Mouse (Mus musculus) erythroblast, embryonic 14.5 days (primary cell): ENCODE data around the gene Fezf1. TPM values are rescaled to one million over a fixed set of nuclear protein-coding genes. Genes with fewer than 3 reads are reported as not detected.

Source experiments
- H3K27me3 ChIP-seq: 2 replicates; pipeline ENCODE4 v1.6.1; 2012; ENCODE audit warnings: inconsistent platforms; ENCODE audit not compliant: control insufficient read depth
- H3K36me3 ChIP-seq: 2 replicates; pipeline ENCODE4 v1.6.1; 2012; ENCODE audit warnings: mild to moderate bottlenecking, inconsistent platforms; ENCODE audit not compliant: control insufficient read depth
- H3K4me1 ChIP-seq: 2 replicates; pipeline ENCODE4 v1.6.1; 2012; ENCODE audit warnings: inconsistent platforms; ENCODE audit not compliant: control insufficient read depth
- H3K4me3 ChIP-seq: replicated peaks from 2 replicates; pipeline ENCODE3; 2012; ENCODE audit warnings: moderate library complexity, mild to moderate bottlenecking, inconsistent platforms
- H3K9me3 ChIP-seq: 2 replicates; pipeline ENCODE4 v1.6.1; 2012; ENCODE audit warnings: low read length, inconsistent platforms, mixed read lengths; ENCODE audit not compliant: control insufficient read depth
- GATA1 ChIP-seq: IDR thresholded peaks from 2 replicates; pipeline ENCODE4 v1.6.1; 2012; ENCODE audit warnings: low read length, inconsistent platforms, mixed read lengths
- TAL1 ChIP-seq: IDR thresholded peaks from 3 replicates; pipeline ENCODE4 v1.6.1; 2012; ENCODE audit warnings: low read length, inconsistent platforms, mixed read lengths
- polyA plus RNA-seq: library from polyadenylated mRNA; stranded (reverse); fragments of >175 nt; gene quantifications from 2 replicates; pipeline ENCODE4 v1.2.3, GENCODE M21; 2012

The Fezf1 gene
- polyA plus RNA-seq, 1 experiment: not detected

- H3K27me3 ChIP-seq: peaks cover 97% of the 10 kb centered on the region
- TF ChIP-seq GATA1 (no peak), TAL1 (no peak)
- H3K4me3 ChIP-seq: no peak overlapping the region
- no peaks in the 10 kb centered on the region for H3K4me1 ChIP-seq
- no peaks in the 10 kb centered on the region for H3K36me3 ChIP-seq
- H3K9me3 ChIP-seq: peaks cover 8% of the 10 kb centered on the region; the same call in 1 of the 2 replicates
Measured at GRCm38 (mm10) chr6:23249616-23250287, 1.6 kb upstream of the Fezf1 start.

- TF ChIP-seq GATA1 (no peak), TAL1 (no peak)
- peaks cover 97% of the 10 kb centered on the region for H3K27me3 ChIP-seq
- peaks cover 8% of the 10 kb centered on the region; the same call in 1 of the 2 replicates for H3K9me3 ChIP-seq
- H3K4me3 ChIP-seq: no peak overlapping the region
- no peaks in the 10 kb centered on the region for H3K4me1 ChIP-seq
- no peaks in the 10 kb centered on the region for H3K36me3 ChIP-seq
Measured at GRCm38 (mm10) chr6:23249053-23249401, 865 bp upstream of the Fezf1 start.

- TF ChIP-seq TAL1 (no peak), GATA1 (no peak)
- peaks cover 4% of the 10 kb centered on the region; the same call in 1 of the 2 replicates for H3K9me3 ChIP-seq
- no peak overlapping the region for H3K4me3 ChIP-seq
- peaks cover 97% of the 10 kb centered on the region for H3K27me3 ChIP-seq
- no peaks in the 10 kb centered on the region for H3K4me1 ChIP-seq
- H3K36me3 ChIP-seq: no peaks in the 10 kb centered on the region
Measured at GRCm38 (mm10) chr6:23247512-23248312, 450 bp downstream of the Fezf1 start.

GRCm38 (mm10) chr6:23246790-23247511, 1.2 kb downstream of the Fezf1 start:
- no peak overlapping the region for H3K4me3 ChIP-seq
- H3K9me3 ChIP-seq: peaks cover 4% of the 10 kb centered on the region; the same call in 1 of the 2 replicates
- no peaks in the 10 kb centered on the region for H3K4me1 ChIP-seq
- peaks cover 93% of the 10 kb centered on the region for H3K27me3 ChIP-seq
- TF ChIP-seq TAL1: no peak
- no peak for TF ChIP-seq GATA1
- H3K36me3 ChIP-seq: no peaks in the 10 kb centered on the region

GRCm38 (mm10) chr6:23246061-23246789, 1.9 kb downstream of the Fezf1 start:
- no peaks in the 10 kb centered on the region for H3K36me3 ChIP-seq
- peaks cover 4% of the 10 kb centered on the region; the same call in 1 of the 2 replicates for H3K9me3 ChIP-seq
- no peak for TF ChIP-seq GATA1
- no peak for TF ChIP-seq TAL1
- no peak overlapping the region for H3K4me3 ChIP-seq
- no peaks in the 10 kb centered on the region for H3K4me1 ChIP-seq
- peaks cover 88% of the 10 kb centered on the region for H3K27me3 ChIP-seq

GRCm38 (mm10) chr6:23245545-23246011, 2.6 kb downstream of the Fezf1 start:
- Histone ChIP-seq H3K4me1 (no peaks in the 10 kb centered on the region), H3K27me3 (peaks cover 87% of the 10 kb centered on the region), H3K9me3 (peaks cover 4% of the 10 kb centered on the region; the same call in 1 of the 2 replicates), H3K4me3 (no peak overlapping the region), H3K36me3 (no peaks in the 10 kb centered on the region)
- TF ChIP-seq TAL1 (no peak), GATA1 (no peak)

GRCm38 (mm10) chr6:23245121-23245520, 3.0 kb downstream of the Fezf1 start:
- no peak overlapping the region for H3K4me3 ChIP-seq
- TF ChIP-seq GATA1: no peak
- TF ChIP-seq TAL1: no peak
- peaks cover 82% of the 10 kb centered on the region for H3K27me3 ChIP-seq
- peaks cover 4% of the 10 kb centered on the region; the same call in 1 of the 2 replicates for H3K9me3 ChIP-seq
- no peaks in the 10 kb centered on the region for H3K36me3 ChIP-seq
- H3K4me1 ChIP-seq: no peaks in the 10 kb centered on the region
